Mouse (Mus musculus) spleen, adult 2 months (tissue): Measurements from ENCODE around the gene Zkscan3. TPM values are rescaled to one million over a fixed set of nuclear protein-coding genes. Genes with fewer than 3 reads are reported as not detected.
"Not testable (repeated sequence)": the region's sequence is repeated elsewhere in the genome, so short reads cannot be mapped to it uniquely, and the experiment has no call there.

Experiments used
- DNase-seq, 2 experiments: peaks; one replicate each; pipeline versions ENCODE4 v3.0.0 to v3.0.0-alpha.2; 2012 to 2021; ENCODE audit warnings: low spot score in 2 of 2, low read depth in 1 of 2
- H3K27ac ChIP-seq: fragments of 200-500 bp; 2 replicates; pipeline ENCODE4 v1.5.1; 2012; ENCODE audit warnings: low read length, inconsistent platforms; ENCODE audit not compliant: insufficient read depth
- H3K27me3 ChIP-seq: fragments of 200-500 bp; 2 replicates; pipeline ENCODE4 v1.6.1; 2012; ENCODE audit warnings: mild to moderate bottlenecking, moderate library complexity, low read length, inconsistent platforms; ENCODE audit not compliant: control insufficient read depth, insufficient read depth
- H3K36me3 ChIP-seq: fragments of 200-500 bp; 2 replicates; pipeline ENCODE4 v1.6.1; 2012; ENCODE audit warnings: mild to moderate bottlenecking, low read length, inconsistent platforms; ENCODE audit not compliant: control insufficient read depth, insufficient read depth
- H3K4me1 ChIP-seq: fragments of 200-500 bp; 2 replicates; pipeline ENCODE4 v1.6.1; 2011; ENCODE audit warnings: inconsistent platforms; ENCODE audit not compliant: control insufficient read depth, insufficient read depth, insufficient read length
- H3K4me3 ChIP-seq: fragments of 200-500 bp; 2 replicates; pipeline ENCODE4 v1.5.1; 2011; ENCODE audit warnings: mild to moderate bottlenecking, inconsistent platforms; ENCODE audit not compliant: insufficient read depth, insufficient read length; ENCODE audit errors: extremely low read depth
- CTCF ChIP-seq: fragments of 200-500 bp; IDR thresholded peaks from 2 replicates; pipeline ENCODE4 v1.5.1; 2011; ENCODE audit warnings: mild to moderate bottlenecking, inconsistent platforms; ENCODE audit not compliant: insufficient read depth, insufficient read length, insufficient replicate concordance; ENCODE audit errors: extremely low read depth
- POLR2A ChIP-seq: fragments of 200-500 bp; IDR thresholded peaks from 2 replicates; pipeline ENCODE4 v1.6.1; 2011; ENCODE audit warnings: low read depth, low read length, inconsistent platforms
- WGBS: fragments of 180-500 bp; shearing (Covaris S2); methylation state at CpG from one replicate; pipeline ENCODE4 v1.1.7; 2018; 5-methylcytosine and 5-hydroxymethylcytosine counted together
- polyA plus RNA-seq: library from polyadenylated mRNA; depleted of rRNA; stranded (reverse); fragments of >200 nt; gene quantifications from 2 replicates; pipeline ENCODE4 v1.2.3, GENCODE M21; 2012

Gene Zkscan3
- polyA plus RNA-seq, 1 experiment = 12.5 TPM

DNA sequence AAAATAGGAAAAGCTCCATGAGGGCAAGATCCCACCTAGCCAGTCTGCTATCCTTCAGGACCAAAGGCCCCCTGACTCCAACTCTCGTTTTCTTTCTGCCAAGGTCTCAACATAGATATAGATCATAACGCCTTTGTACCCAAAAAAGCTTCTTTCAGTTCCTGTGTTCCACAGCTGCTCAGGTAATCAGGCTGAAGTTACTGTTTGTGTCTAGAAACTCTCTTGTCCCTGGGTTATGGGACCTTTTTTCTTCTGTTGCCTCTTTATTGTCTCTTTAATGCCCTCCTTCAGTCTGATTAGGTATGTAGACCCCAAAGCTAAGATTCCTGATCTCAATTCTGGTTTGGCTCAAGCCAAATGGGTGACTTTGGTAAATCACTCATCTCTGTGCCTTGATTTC lies 5.1 kb downstream of the Zkscan3 start:
- DNase-seq = no peak
- Histone ChIP-seq H3K36me3 (peaks cover 9% of the 10 kb centered on the region), H3K4me1 (peaks cover 1% of the 10 kb centered on the region; the same call in 1 of the 2 replicates), H3K4me3 (no peak overlapping the region), H3K27me3 (no peaks in the 10 kb centered on the region), H3K27ac (no peak overlapping the region)
- WGBS = 60% methylated on average over 2 of the region's 2 CpGs
- TF ChIP-seq POLR2A (no peak), CTCF (no peak)

- 96% methylated on average over 13 of the region's 18 CpGs for WGBS
- H3K27me3 ChIP-seq = not testable (repeated sequence)
- peaks cover 15% of the 10 kb centered on the region for H3K36me3 ChIP-seq
Observed at GRCm38 (mm10) chr13:21396048-21396447, 6.5 kb downstream of the Zkscan3 start.

DNA sequence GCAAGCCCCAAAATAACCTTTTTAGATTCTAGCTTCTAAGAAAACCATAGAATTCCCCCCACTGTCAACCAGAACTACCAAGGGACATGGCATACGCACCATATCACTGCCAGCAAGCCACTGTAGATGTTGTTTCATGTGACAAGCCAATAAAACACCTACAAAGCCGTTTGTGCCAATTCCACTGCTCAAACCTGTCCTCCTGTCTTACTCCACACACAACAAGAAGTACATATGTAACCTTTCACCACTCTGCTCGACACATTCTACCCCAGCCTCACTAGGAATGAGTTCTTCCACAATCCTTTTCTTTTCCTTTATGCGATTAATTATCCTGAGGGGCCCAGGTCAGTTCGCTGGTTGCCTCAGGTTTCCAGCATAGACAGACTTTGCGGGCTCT lies 6.9 kb downstream of the Zkscan3 start:
- H3K27ac ChIP-seq = no peak overlapping the region
- no peaks in the 10 kb centered on the region for H3K27me3 ChIP-seq
- WGBS = 96% methylated on average over 6 of the region's 6 CpGs
- TF ChIP-seq POLR2A (no peak), CTCF (no peak)
- H3K36me3 ChIP-seq = peaks cover 16% of the 10 kb centered on the region
- no peak for DNase-seq
- no peaks in the 10 kb centered on the region for H3K4me1 ChIP-seq
- H3K4me3 ChIP-seq = no peak overlapping the region

More at GRCm38 (mm10) chr13:21396048-21396447, 6.5 kb downstream of the Zkscan3 start:
- H3K4me1 ChIP-seq, DNase-seq, H3K4me3 ChIP-seq, H3K27ac ChIP-seq: not testable (repeated sequence)

- DNase-seq = no peak
- TF ChIP-seq POLR2A (no peak), CTCF (no peak)
- peaks cover 19% of the 10 kb centered on the region for H3K36me3 ChIP-seq
- no peak overlapping the region for H3K27ac ChIP-seq
- no peaks in the 10 kb centered on the region for H3K27me3 ChIP-seq
- 94% methylated on average over 1 of the region's 1 CpGs for WGBS
- no peak overlapping the region for H3K4me3 ChIP-seq
- H3K4me1 ChIP-seq = no peaks in the 10 kb centered on the region
Observed at GRCm38 (mm10) chr13:21395211-21395610, 7.3 kb downstream of the Zkscan3 start.

- TF ChIP-seq CTCF (no peak), POLR2A (no peak)
- H3K4me1 ChIP-seq = no peaks in the 10 kb centered on the region
- no peak overlapping the region for H3K27ac ChIP-seq
- H3K4me3 ChIP-seq = no peak overlapping the region
- 90% methylated on average over 2 of the region's 2 CpGs for WGBS
- no peaks in the 10 kb centered on the region for H3K27me3 ChIP-seq
- H3K36me3 ChIP-seq = no peaks in the 10 kb centered on the region
- DNase-seq = no peak
Observed at GRCm38 (mm10) chr13:21377773-21378172, 24.8 kb downstream of the Zkscan3 start.

DNA sequence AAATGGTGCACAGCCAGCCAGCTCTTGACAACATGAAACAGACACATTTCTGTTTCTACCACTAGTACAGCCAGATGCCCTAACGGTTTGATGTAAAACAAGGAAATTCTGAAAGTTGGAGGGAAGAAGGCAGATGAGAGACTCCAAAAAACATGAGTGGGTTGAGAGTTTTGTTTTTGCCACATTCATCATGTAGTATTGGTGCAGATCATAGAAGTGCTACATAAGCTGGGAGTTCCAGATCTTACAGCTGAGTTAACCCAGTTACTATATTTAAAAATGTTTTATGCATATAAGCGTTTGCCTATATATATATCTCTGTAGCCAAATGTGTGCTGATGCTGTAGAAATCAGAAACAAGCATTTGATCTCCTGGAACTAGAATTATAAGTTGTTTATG lies 29.9 kb downstream of the Zkscan3 start:
- no peak for DNase-seq
- H3K36me3 ChIP-seq = peaks cover 2% of the 10 kb centered on the region; the same call in 1 of the 2 replicates
- no peaks in the 10 kb centered on the region for H3K4me1 ChIP-seq
- 89% methylated on average over 2 of the region's 2 CpGs for WGBS
- TF ChIP-seq POLR2A (no peak), CTCF (no peak)
- H3K4me3 ChIP-seq = no peak overlapping the region
- no peaks in the 10 kb centered on the region for H3K27me3 ChIP-seq
- H3K27ac ChIP-seq = no peak overlapping the region

DNA sequence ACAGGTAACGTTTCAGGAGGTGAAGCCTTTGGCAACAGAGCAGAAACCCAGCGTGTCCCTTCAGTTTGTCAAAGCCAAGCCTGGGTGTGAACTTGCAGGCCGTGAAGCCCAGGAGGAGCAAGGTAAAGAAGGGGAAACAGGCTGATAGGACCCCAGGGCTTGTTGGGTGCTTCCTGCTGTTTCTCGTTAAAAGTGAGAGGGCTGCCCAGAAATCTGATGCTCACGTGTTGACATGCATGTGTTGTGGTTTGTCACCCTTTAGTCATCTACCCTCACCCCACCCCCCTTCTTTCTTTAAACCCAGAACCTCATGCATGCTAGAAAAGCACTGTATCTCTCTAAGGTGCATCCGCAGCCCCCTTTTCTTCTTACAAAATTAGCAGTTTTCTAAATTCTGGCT lies 35.9 kb downstream of the Zkscan3 start:
- no peaks in the 10 kb centered on the region for H3K27me3 ChIP-seq
- H3K4me1 ChIP-seq = no peaks in the 10 kb centered on the region
- 0 out of 2 replicates have a peak overlapping the region, but pooled peaks have one; percentile 28 for H3K4me3 ChIP-seq
- peaks cover 2% of the 10 kb centered on the region; the same call in 1 of the 2 replicates for H3K36me3 ChIP-seq
- DNase-seq = no peak
- WGBS = 66% methylated on average over 6 of the region's 6 CpGs
- no peak for TF ChIP-seq CTCF
- TF ChIP-seq POLR2A = no peak
- H3K27ac ChIP-seq = peak overlapping the region; percentile 71

GRCm38 (mm10) chr13:21363719-21364118 lies 38.8 kb downstream of the Zkscan3 start:
- Histone ChIP-seq H3K36me3 (peaks cover 2% of the 10 kb centered on the region; the same call in 1 of the 2 replicates), H3K4me3 (no peak overlapping the region; the same call in 1 of the 2 replicates), H3K4me1 (no peaks in the 10 kb centered on the region), H3K27ac (no peak overlapping the region), H3K27me3 (no peaks in the 10 kb centered on the region)
- WGBS = 87% methylated on average over 12 of the region's 12 CpGs
- DNase-seq = no peak
- TF ChIP-seq POLR2A (no peak), CTCF (no peak)
